ENCODE assay signal across 9 mouse cellular contexts in genomic region chr13:31408439-31409122, GRCm38 (mm10).
A peak's percentile ranks its signal among the peaks of the same experiment; 100 is the strongest.
DNase-seq lines count a peak whose midpoint lies in the region; ATAC-seq and TF ChIP-seq lines count a peak whose summit lies in the region.
"Had no signal": no experiment of that assay in that cellular context is flagged by ENCODE, and none has a peak within 500 bp of the region (broad histone marks: within the 10 kb centered on the region; RNA-seq: fewer than 3 reads in every experiment).

No protein-coding gene starts in this region.

- 66% methylated on average over 10 of the region's 10 CpGs for WGBS in midbrain, embryonic 11.5 days
- 77% methylated on average over 10 of the region's 10 CpGs for WGBS in midbrain, embryonic 10.5 days
- WGBS in hindbrain, postnatal 0 days: 19% methylated on average over 10 of the region's 10 CpGs
- WGBS in neural tube, embryonic 14.5 days: 40% methylated on average over 10 of the region's 10 CpGs

- no peak overlapping the region for H3K4me3 ChIP-seq in midbrain, embryonic 11.5 days (ENCODE audit: low read depth, low read length)
- no peak overlapping the region for H3K4me3 ChIP-seq in midbrain, embryonic 10.5 days
- H3K4me3 ChIP-seq in hindbrain, postnatal 0 days (ENCODE audit: low read length): peak overlapping the region; percentile 22; the same call in 1 of the 2 replicates
- 0 out of 2 replicates have a peak overlapping the region, but pooled peaks have one; percentile 4 for H3K4me3 ChIP-seq in neural tube, embryonic 14.5 days (ENCODE audit: low read depth, low read length)

- no peak overlapping the region for H3K27ac ChIP-seq in midbrain, embryonic 11.5 days (ENCODE audit: low read depth, low read length)
- H3K27ac ChIP-seq in midbrain, embryonic 10.5 days (replicated peaks): no peak overlapping the region
- H3K27ac ChIP-seq in hindbrain, postnatal 0 days: no peak overlapping the region
- H3K27ac ChIP-seq in neural tube, embryonic 14.5 days (ENCODE audit: low read depth, low read length): no peak overlapping the region
- H3K27ac ChIP-seq: macrophage had no signal

- H3K4me1 ChIP-seq in midbrain, embryonic 11.5 days (ENCODE audit: control insufficient read depth, insufficient read depth, low read length): no peaks in the 10 kb centered on the region
- no peaks in the 10 kb centered on the region for H3K4me1 ChIP-seq in midbrain, embryonic 10.5 days
- H3K4me1 ChIP-seq in hindbrain, postnatal 0 days (ENCODE audit: insufficient read depth, low read length): no peaks in the 10 kb centered on the region
- H3K4me1 ChIP-seq in neural tube, embryonic 14.5 days (ENCODE audit: control insufficient read depth, insufficient read depth, low read length): no peaks in the 10 kb centered on the region

- H3K9me3 ChIP-seq in midbrain, embryonic 11.5 days (ENCODE audit: control insufficient read depth, low read length): no peaks in the 10 kb centered on the region
- H3K9me3 ChIP-seq in midbrain, embryonic 10.5 days (replicated peaks): no peaks in the 10 kb centered on the region
- no peaks in the 10 kb centered on the region for H3K9me3 ChIP-seq in hindbrain, postnatal 0 days (ENCODE audit: low read length)
- no peaks in the 10 kb centered on the region for H3K9me3 ChIP-seq in neural tube, embryonic 14.5 days (ENCODE audit: control insufficient read depth, low read length)

- no peak overlapping the region for H3K9ac ChIP-seq in midbrain, embryonic 11.5 days (ENCODE audit: low read length)
- H3K9ac ChIP-seq in hindbrain, postnatal 0 days (replicated peaks; ENCODE audit: low read length): no peak overlapping the region
- no peak overlapping the region for H3K9ac ChIP-seq in neural tube, embryonic 14.5 days (replicated peaks; ENCODE audit: low read depth, low read length)

- H3K27me3 ChIP-seq in midbrain, embryonic 11.5 days (ENCODE audit: control insufficient read depth, insufficient read depth, low read length): no peaks in the 10 kb centered on the region
- H3K27me3 ChIP-seq in midbrain, embryonic 10.5 days (ENCODE audit: low read depth, poor library complexity, severe bottlenecking): no peaks in the 10 kb centered on the region
- H3K27me3 ChIP-seq in hindbrain, postnatal 0 days (ENCODE audit: insufficient read depth, low read length): no peaks in the 10 kb centered on the region
- H3K27me3 ChIP-seq in neural tube, embryonic 14.5 days (ENCODE audit: control insufficient read depth, insufficient read depth, low read length): no peaks in the 10 kb centered on the region

- no peak overlapping the region for H3K4me2 ChIP-seq in midbrain, embryonic 11.5 days
- H3K4me2 ChIP-seq in hindbrain, postnatal 0 days (ENCODE audit: low read depth, low read length): peak overlapping the region; percentile 42
- H3K4me2 ChIP-seq in neural tube, embryonic 14.5 days (ENCODE audit: low read depth, low read length): peak overlapping the region; percentile 27

- no peak for TF ChIP-seq CTCF in hindbrain, postnatal 0 days (IDR thresholded peaks at IDR 0.05; ENCODE audit: low read depth)

- H3K36me3 ChIP-seq in midbrain, embryonic 11.5 days (ENCODE audit: control insufficient read depth, insufficient read depth, low read length): no peaks in the 10 kb centered on the region
- no peaks in the 10 kb centered on the region for H3K36me3 ChIP-seq in midbrain, embryonic 10.5 days
- no peaks in the 10 kb centered on the region for H3K36me3 ChIP-seq in hindbrain, postnatal 0 days (ENCODE audit: insufficient read depth, low read length)
- H3K36me3 ChIP-seq in neural tube, embryonic 14.5 days (ENCODE audit: control insufficient read depth, insufficient read depth, low read length): no peaks in the 10 kb centered on the region

- DNase-seq in cerebellum, postnatal 14 days: peak; percentile 73 to 77
- no peak for DNase-seq in cerebellum, adult 11-12 months
- DNase-seq in midbrain, embryonic 11.5 days (ENCODE audit: low spot score, missing footprints): peak; percentile 33
- no peak for DNase-seq in midbrain, embryonic 10.5 days (ENCODE audit: low spot score)
- DNase-seq in hindbrain, postnatal 0 days (ENCODE audit: low spot score): peak; percentile 85
- DNase-seq in spleen, postnatal 36 days (ENCODE audit: low spot score in 2 of 2): no peak

- no peak for ATAC-seq in midbrain, embryonic 11.5 days (ENCODE audit: low FRiP score)
- ATAC-seq in hindbrain, postnatal 0 days: peak; percentile 97
- ATAC-seq in neural tube, embryonic 14.5 days (ENCODE audit: low read depth): peak; percentile 95
- no peak for ATAC-seq in megakaryocyte-erythroid progenitor cell, adult 5-6 weeks (replicated peaks; ENCODE audit: low FRiP score, low TSS enrichment, poor library complexity, severe bottlenecking)

Comparison
In these comparisons a context has a peak if more than half of its experiments do, and no peak if none do; other contexts are left out.
1. DNase-seq: peak in cerebellum, postnatal 14 days (2 of 2), midbrain, embryonic 11.5 days (single experiment) and hindbrain, postnatal 0 days (single experiment); none in cerebellum, adult 11-12 months (single experiment), midbrain, embryonic 10.5 days (single experiment) and spleen, postnatal 36 days (0 of 2).
2. ATAC-seq: peak in hindbrain, postnatal 0 days (single experiment) and neural tube, embryonic 14.5 days (single experiment); none in midbrain, embryonic 11.5 days (single experiment) and megakaryocyte-erythroid progenitor cell, adult 5-6 weeks (single experiment).
3. H3K4me3 ChIP-seq: peak in hindbrain, postnatal 0 days (single experiment) and neural tube, embryonic 14.5 days (single experiment); none in midbrain, embryonic 11.5 days (single experiment) and midbrain, embryonic 10.5 days (single experiment).